Mouse (Mus musculus) intestine, embryonic 14.5 days (tissue): ENCODE measurements around the gene Clmn. TPM values are rescaled to one million over a fixed set of nuclear protein-coding genes. Genes with fewer than 3 reads are reported as not detected.

Experiments
- ATAC-seq: fragments of 200-750 bp; cut with Nextera tagmentation; replicated peaks from 2 replicates; pipeline ENCODE4 v1.8.0; 2017; ENCODE audit warnings: low read depth, moderate number of reproducible peaks, moderate TSS enrichment, moderate library complexity; ENCODE audit not compliant: low FRiP score, low TSS enrichment
- DNase-seq: peaks from one replicate; pipeline ENCODE4 v3.0.0-alpha.2; 2018; ENCODE audit warnings: low spot score
- H3K27ac ChIP-seq: fragments of 300-500 bp; sonication (generic); 2 replicates; pipeline ENCODE4 v1.5.1; 2014; ENCODE audit warnings: low read depth, mild to moderate bottlenecking, control low read depth
- H3K27me3 ChIP-seq: fragments of 300-500 bp; sonication (generic); replicated peaks from 2 replicates; pipeline ENCODE4 v1.6.1; 2014; ENCODE audit warnings: low read length, control low read depth; ENCODE audit not compliant: control insufficient read depth, insufficient read depth
- H3K36me3 ChIP-seq: fragments of 300-500 bp; sonication (generic); 2 replicates; pipeline ENCODE4 v1.6.1; 2014; ENCODE audit warnings: low read length, control low read depth; ENCODE audit not compliant: control insufficient read depth, insufficient read depth
- H3K4me1 ChIP-seq: fragments of 300-500 bp; sonication (generic); replicated peaks from 2 replicates; pipeline ENCODE4 v1.6.1; 2014; ENCODE audit warnings: low read length, control low read depth, mixed read lengths; ENCODE audit not compliant: control insufficient read depth, insufficient read depth
- H3K4me2 ChIP-seq: fragments of 300-500 bp; sonication (generic); 2 replicates; pipeline ENCODE4 v1.6.1; 2014; ENCODE audit warnings: low read length
- H3K4me3 ChIP-seq: fragments of 300-500 bp; sonication (generic); 2 replicates; pipeline ENCODE4 v1.5.1; 2014; ENCODE audit warnings: low read depth, low read length, control low read depth, mixed read lengths
- H3K9ac ChIP-seq: fragments of 300-500 bp; sonication (generic); 2 replicates; pipeline ENCODE4 v1.6.1; 2014; ENCODE audit warnings: mild to moderate bottlenecking, low read length
- H3K9me3 ChIP-seq: fragments of 300-500 bp; sonication (generic); 2 replicates; pipeline ENCODE4 v1.6.1; 2016; ENCODE audit warnings: low read length, control low read depth; ENCODE audit not compliant: control insufficient read depth
- WGBS: fragments of 180-500 bp; shearing (Covaris S2); extraction: QIAGEN DNeasy Blood & Tissue Kit; methylation state at CpG from one replicate; pipeline ENCODE4 v1.1.7; 2014; 5-methylcytosine and 5-hydroxymethylcytosine counted together
- polyA plus RNA-seq: library from polyadenylated mRNA; unstranded; fragments of >200 nt; fragmentation: Nextera tagmentation; extraction: Ambion mirVana; gene quantifications from 2 replicates; pipeline ENCODE4 v1.2.1, GENCODE M21; 2014

Gene Clmn
- polyA plus RNA-seq, result 3.4 and 4.0 TPM in 2 replicates

DNA sequence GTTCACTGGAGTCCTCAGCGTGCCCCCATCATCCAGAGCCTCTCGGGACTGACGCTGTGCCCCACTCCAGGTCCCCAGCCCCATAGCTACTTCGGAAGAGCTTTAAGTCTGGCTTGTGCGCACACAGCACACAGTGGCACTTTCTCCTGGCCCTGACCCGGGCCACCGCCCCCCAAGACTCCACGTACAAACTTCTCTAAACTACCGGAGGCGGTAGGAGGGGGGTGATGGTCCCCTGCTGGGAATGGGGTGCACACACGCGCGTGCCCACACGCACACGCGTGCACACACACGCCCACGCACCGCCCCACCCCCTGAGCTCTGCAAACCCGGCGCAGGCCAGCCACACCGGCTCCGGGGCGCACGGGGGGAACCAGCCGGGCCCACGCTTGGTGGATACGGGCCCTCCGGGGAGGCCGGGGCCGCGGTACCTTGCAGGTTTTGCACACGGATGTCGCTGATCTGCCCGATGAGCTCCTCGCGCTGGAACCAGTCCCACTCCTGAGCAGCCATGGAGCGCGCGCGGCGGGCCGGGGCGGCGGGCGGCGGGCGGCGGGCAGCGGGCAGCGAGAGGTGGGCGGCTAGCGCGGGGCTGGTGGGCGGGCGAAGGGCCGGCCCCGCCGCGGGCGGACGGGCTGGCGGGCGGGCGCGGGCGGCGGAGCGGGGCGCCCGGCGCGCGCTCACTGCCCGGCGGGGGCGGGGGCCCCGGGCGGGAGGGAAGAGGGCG lies at the start of gene Clmn:
Clmn (minus strand) TSS at position 638 of the 727 bp plus-strand sequence.
- H3K4me3 ChIP-seq, result peak within 1 kb of the TSS; percentile 77
- WGBS, result 1% methylated on average over 42 of the region's 80 CpGs
- H3K9ac ChIP-seq, result peak within 1 kb of the TSS; percentile 80
- no peaks in the 10 kb centered on the region for H3K36me3 ChIP-seq
- no peaks in the 10 kb centered on the region for H3K27me3 ChIP-seq
- H3K4me1 ChIP-seq, result peaks cover 5% of the 10 kb centered on the region; the same call in 1 of the 2 replicates
- peak; percentile 59 for ATAC-seq
- peak; percentile 77 for DNase-seq
- H3K27ac ChIP-seq, result peak within 1 kb of the TSS; percentile 43
- peak within 1 kb of the TSS; percentile 93 for H3K4me2 ChIP-seq
- H3K9me3 ChIP-seq, result 0 out of 2 replicates have a peak, but pooled peaks cover 2% of the 10 kb centered on the region

GRCm38 (mm10) chr12:104912990-104913389 lies 48.1 kb upstream of the Clmn start:
- DNase-seq, result no peak
- Histone ChIP-seq H3K4me1 (peaks cover 5% of the 10 kb centered on the region; the same call in 1 of the 2 replicates), H3K27ac (no peak overlapping the region), H3K4me3 (no peak overlapping the region), H3K36me3 (no peaks in the 10 kb centered on the region), H3K4me2 (no peak overlapping the region), H3K27me3 (no peaks in the 10 kb centered on the region), H3K9ac (no peak overlapping the region), H3K9me3 (no peaks in the 10 kb centered on the region)
- WGBS, result 75% methylated on average over 3 of the region's 3 CpGs
- ATAC-seq, result no peak

DNA sequence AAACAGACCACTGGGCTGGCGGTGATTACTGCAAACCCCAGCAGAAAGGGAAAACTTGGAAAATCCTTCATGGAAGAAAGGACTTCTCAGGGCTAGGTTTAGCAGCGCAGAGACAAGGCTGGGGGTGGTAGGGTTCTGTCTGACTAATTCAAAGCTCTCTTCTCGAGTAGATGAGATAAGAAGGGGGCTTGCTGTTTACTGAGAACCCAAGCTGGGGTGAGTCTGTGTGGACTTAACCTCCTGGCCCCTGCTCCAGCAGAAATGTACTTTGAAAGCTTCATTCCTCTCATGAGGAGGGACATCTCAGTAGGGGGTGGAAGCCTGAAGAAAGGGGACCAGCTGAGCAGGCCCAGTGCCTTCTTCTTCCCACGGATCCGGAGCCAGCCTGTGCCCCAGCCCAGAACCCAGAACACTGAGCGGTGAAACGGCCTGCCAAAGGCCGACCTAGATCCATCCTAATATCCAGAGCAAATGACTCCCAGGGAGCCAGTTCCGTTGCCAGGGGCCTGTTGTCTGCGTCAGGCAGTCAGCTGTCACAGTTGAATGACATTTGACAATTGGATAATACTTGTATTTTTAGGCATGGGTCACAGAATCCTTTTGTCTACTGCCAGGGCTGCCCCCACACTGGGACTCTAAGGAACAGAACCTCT lies 47.5 kb upstream of the Clmn start:
- no peak overlapping the region for H3K9ac ChIP-seq
- no peaks in the 10 kb centered on the region for H3K36me3 ChIP-seq
- peaks cover 5% of the 10 kb centered on the region; the same call in 1 of the 2 replicates for H3K4me1 ChIP-seq
- H3K4me3 ChIP-seq, result no peak overlapping the region
- H3K9me3 ChIP-seq, result no peaks in the 10 kb centered on the region
- no peak overlapping the region for H3K4me2 ChIP-seq
- ATAC-seq (no peak), DNase-seq (no peak)
- H3K27ac ChIP-seq, result no peak overlapping the region
- WGBS, result 53% methylated on average over 10 of the region's 10 CpGs
- H3K27me3 ChIP-seq, result no peaks in the 10 kb centered on the region

DNA sequence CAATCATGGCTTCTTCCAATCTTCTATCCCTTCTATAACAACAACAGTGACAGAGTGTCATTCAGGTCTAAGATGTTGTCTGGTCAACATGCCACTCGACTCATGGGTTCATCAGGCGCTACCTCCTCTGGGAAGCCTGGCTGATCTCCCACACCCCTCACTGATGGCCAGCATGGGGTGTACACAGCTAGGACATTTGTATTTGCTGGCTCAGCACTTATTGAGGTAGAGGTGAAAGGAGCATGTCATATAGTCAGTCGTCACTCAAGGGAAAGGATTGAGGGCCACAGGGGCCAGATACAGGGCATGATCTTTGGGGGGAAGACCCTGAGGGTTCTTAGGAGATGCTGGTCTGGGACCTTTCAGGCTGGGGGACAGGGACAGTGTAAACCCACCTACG lies 44.9 kb upstream of the Clmn start:
- WGBS, result 82% methylated on average over 4 of the region's 4 CpGs
- Histone ChIP-seq H3K9ac (no peak overlapping the region), H3K4me1 (peaks cover 5% of the 10 kb centered on the region; the same call in 1 of the 2 replicates), H3K4me2 (no peak overlapping the region), H3K36me3 (no peaks in the 10 kb centered on the region), H3K4me3 (no peak overlapping the region), H3K9me3 (no peaks in the 10 kb centered on the region), H3K27me3 (no peaks in the 10 kb centered on the region), H3K27ac (no peak overlapping the region)
- DNase-seq (no peak), ATAC-seq (no peak)

- H3K4me3 ChIP-seq, result no peak overlapping the region
- no peak overlapping the region for H3K4me2 ChIP-seq
- no peak overlapping the region for H3K27ac ChIP-seq
- ATAC-seq (no peak), DNase-seq (no peak)
- peaks cover 10% of the 10 kb centered on the region; the same call in 1 of the 2 replicates for H3K4me1 ChIP-seq
- H3K27me3 ChIP-seq, result no peaks in the 10 kb centered on the region
- H3K9ac ChIP-seq, result no peak overlapping the region
- no peaks in the 10 kb centered on the region for H3K36me3 ChIP-seq
- 58% methylated on average over 5 of the region's 5 CpGs for WGBS
- H3K9me3 ChIP-seq, result no peaks in the 10 kb centered on the region
Measured at GRCm38 (mm10) chr12:104908986-104909385, 44.1 kb upstream of the Clmn start.

- Histone ChIP-seq H3K36me3 (no peaks in the 10 kb centered on the region), H3K4me2 (no peak overlapping the region), H3K9me3 (no peaks in the 10 kb centered on the region), H3K27me3 (no peaks in the 10 kb centered on the region), H3K9ac (no peak overlapping the region), H3K27ac (no peak overlapping the region), H3K4me1 (peaks cover 10% of the 10 kb centered on the region; the same call in 1 of the 2 replicates), H3K4me3 (no peak overlapping the region)
- 18% methylated on average over 15 of the region's 15 CpGs for WGBS
- DNase-seq (peak; percentile 59), ATAC-seq (0 out of 2 replicates have a peak, but pooled peaks have one; percentile 16)
Measured at GRCm38 (mm10) chr12:104908024-104908781, 43.3 kb upstream of the Clmn start.

- H3K4me2 ChIP-seq, result no peak overlapping the region
- H3K27me3 ChIP-seq, result no peaks in the 10 kb centered on the region
- peaks cover 14% of the 10 kb centered on the region; the same call in 1 of the 2 replicates for H3K4me1 ChIP-seq
- H3K27ac ChIP-seq, result no peak overlapping the region
- 89% methylated on average over 2 of the region's 2 CpGs for WGBS
- H3K36me3 ChIP-seq, result no peaks in the 10 kb centered on the region
- DNase-seq, result no peak
- H3K4me3 ChIP-seq, result no peak overlapping the region
- H3K9me3 ChIP-seq, result no peaks in the 10 kb centered on the region
- no peak for ATAC-seq
- H3K9ac ChIP-seq, result no peak overlapping the region
Measured at GRCm38 (mm10) chr12:104907133-104907532, 42.3 kb upstream of the Clmn start.

GRCm38 (mm10) chr12:104904138-104904537 lies 39.3 kb upstream of the Clmn start:
- no peak overlapping the region for H3K27ac ChIP-seq
- WGBS, result 13% methylated on average over 5 of the region's 5 CpGs
- H3K4me3 ChIP-seq, result no peak overlapping the region
- no peak overlapping the region for H3K9ac ChIP-seq
- no peaks in the 10 kb centered on the region for H3K9me3 ChIP-seq
- H3K27me3 ChIP-seq, result no peaks in the 10 kb centered on the region
- ATAC-seq (no peak), DNase-seq (no peak)
- H3K4me2 ChIP-seq, result no peak overlapping the region
- no peaks in the 10 kb centered on the region for H3K36me3 ChIP-seq
- H3K4me1 ChIP-seq, result peaks cover 14% of the 10 kb centered on the region; the same call in 1 of the 2 replicates
